Mouse (Mus musculus) limb, embryonic 14.5 days (tissue): ENCODE results near the gene Mx1. TPM values are rescaled to one million over a fixed set of nuclear protein-coding genes. Genes with fewer than 3 reads are reported as not detected.

Source experiments
- ATAC-seq: fragments of 200-750 bp; cut with Nextera tagmentation; 2 replicates; pipeline ENCODE4 v1.8.0; 2017; ENCODE audit warnings: low read depth, moderate number of reproducible peaks, moderate TSS enrichment; ENCODE audit not compliant: low FRiP score
- DNase-seq: peaks from one replicate; pipeline ENCODE4 v3.0.0-alpha.2; 2015; ENCODE audit warnings: low spot score
- H3K27ac ChIP-seq: fragments of 300-500 bp; sonication (generic); replicated peaks from 2 replicates; pipeline ENCODE4 v1.5.1; 2014; ENCODE audit warnings: low read depth, mild to moderate bottlenecking, low read length, moderate library complexity, mixed read lengths
- H3K27me3 ChIP-seq: fragments of 300-500 bp; sonication (generic); 2 replicates; pipeline ENCODE4 v1.6.1; 2014; ENCODE audit warnings: low read length, mixed read lengths; ENCODE audit not compliant: control insufficient read depth, insufficient read depth
- H3K36me3 ChIP-seq: fragments of 300-500 bp; sonication (generic); 2 replicates; pipeline ENCODE4 v1.6.1; 2014; ENCODE audit warnings: mild to moderate bottlenecking, low read length, moderate library complexity, mixed read lengths; ENCODE audit not compliant: control insufficient read depth, insufficient read depth
- H3K4me1 ChIP-seq: fragments of 300-500 bp; sonication (generic); 2 replicates; pipeline ENCODE4 v1.6.1; 2014; ENCODE audit warnings: antibody characterized with exemption, low read length, mixed read lengths; ENCODE audit not compliant: control insufficient read depth, insufficient read depth
- H3K4me2 ChIP-seq: fragments of 300-500 bp; sonication (generic); replicated peaks from 2 replicates; pipeline ENCODE4 v1.6.1; 2014; ENCODE audit warnings: low read depth, mild to moderate bottlenecking, low read length, moderate library complexity; ENCODE audit not compliant: severe bottlenecking
- H3K4me3 ChIP-seq: fragments of 300-500 bp; sonication (generic); replicated peaks from 2 replicates; pipeline ENCODE4 v1.5.1; 2014; ENCODE audit warnings: low read length
- H3K9ac ChIP-seq: fragments of 300-500 bp; sonication (generic); 2 replicates; pipeline ENCODE4 v1.6.1; 2014; ENCODE audit warnings: mild to moderate bottlenecking, low read depth, low read length, moderate library complexity; ENCODE audit not compliant: severe bottlenecking
- H3K9me3 ChIP-seq: fragments of 300-500 bp; sonication (generic); 2 replicates; pipeline ENCODE4 v1.6.1; 2016; ENCODE audit warnings: low read length; ENCODE audit not compliant: control insufficient read depth
- POLR2A ChIP-seq: fragments of 200-500 bp; IDR thresholded peaks from 2 replicates; pipeline ENCODE4 v1.8.0; 2012; ENCODE audit warnings: inconsistent platforms, mild to moderate bottlenecking, moderate library complexity, borderline replicate concordance; ENCODE audit not compliant: insufficient read depth, insufficient read length; ENCODE audit errors: extremely low read depth
- WGBS: fragments of 180-500 bp; shearing (Covaris S2); extraction: QIAGEN DNeasy Blood & Tissue Kit; methylation state at CpG from one replicate; pipeline ENCODE4 v1.1.7; 2014; 5-methylcytosine and 5-hydroxymethylcytosine counted together
- polyA plus RNA-seq, 2 experiments: library from polyadenylated mRNA; depleted of rRNA in 1 of 2; stranded (reverse) in 1 of 2; unstranded in 1 of 2; fragments of >200 nt; fragmentation: Nextera tagmentation in 1 of 2; extraction: Ambion mirVana in 1 of 2; gene quantifications; 2 replicates each; pipeline versions ENCODE4 v1.2.1 to v1.2.3; 2012 to 2014

Mx1 gene
- polyA plus RNA-seq, 2 experiments, result 0.37 to 0.64 TPM

GRCm38 (mm10) chr16:97434206-97434605, 28.5 kb downstream of the Mx1 start:
- no peak overlapping the region for H3K27ac ChIP-seq
- no peak for TF ChIP-seq POLR2A
- no peak overlapping the region for H3K4me2 ChIP-seq
- ATAC-seq (no peak), DNase-seq (no peak)
- no peak overlapping the region for H3K4me3 ChIP-seq
- no peaks in the 10 kb centered on the region for H3K4me1 ChIP-seq
- no peaks in the 10 kb centered on the region for H3K27me3 ChIP-seq
- H3K9me3 ChIP-seq, result no peaks in the 10 kb centered on the region
- H3K9ac ChIP-seq, result no peak overlapping the region
- H3K36me3 ChIP-seq, result no peaks in the 10 kb centered on the region
- 67% methylated on average over 2 of the region's 2 CpGs for WGBS

- H3K9me3 ChIP-seq, result no peaks in the 10 kb centered on the region
- no peak overlapping the region for H3K27ac ChIP-seq
- H3K4me2 ChIP-seq, result no peak overlapping the region
- H3K4me1 ChIP-seq, result no peaks in the 10 kb centered on the region
- H3K9ac ChIP-seq, result no peak overlapping the region
- whole genome bisulfite sequencing, result 74% methylated on average over 4 of the region's 4 CpGs
- H3K36me3 ChIP-seq, result no peaks in the 10 kb centered on the region
- H3K4me3 ChIP-seq, result no peak overlapping the region
- TF ChIP-seq POLR2A, result no peak
- ATAC-seq, result no peak
- H3K27me3 ChIP-seq, result no peaks in the 10 kb centered on the region
- no peak for DNase-seq
These were observed 31.4 kb downstream of the Mx1 start for GRCm38 (mm10) chr16:97431328-97431727.

GRCm38 (mm10) chr16:97430091-97430490, 32.6 kb downstream of the Mx1 start:
- Histone ChIP-seq H3K27ac (no peak overlapping the region), H3K4me2 (no peak overlapping the region), H3K9me3 (no peaks in the 10 kb centered on the region), H3K9ac (no peak overlapping the region), H3K4me1 (no peaks in the 10 kb centered on the region), H3K4me3 (no peak overlapping the region), H3K27me3 (no peaks in the 10 kb centered on the region), H3K36me3 (no peaks in the 10 kb centered on the region)
- TF ChIP-seq POLR2A, result no peak
- DNase-seq (no peak), ATAC-seq (no peak)
- WGBS, result 87% methylated on average over 4 of the region's 4 CpGs

- WGBS, result 82% methylated on average over 3 of the region's 3 CpGs
- Histone ChIP-seq H3K4me1 (no peaks in the 10 kb centered on the region), H3K36me3 (no peaks in the 10 kb centered on the region), H3K27me3 (no peaks in the 10 kb centered on the region), H3K9me3 (no peaks in the 10 kb centered on the region), H3K27ac (no peak overlapping the region), H3K4me2 (no peak overlapping the region), H3K9ac (no peak overlapping the region), H3K4me3 (no peak overlapping the region)
- no peak for DNase-seq
- no peak for ATAC-seq
- TF ChIP-seq POLR2A, result no peak
These were observed 34.7 kb downstream of the Mx1 start for GRCm38 (mm10) chr16:97428026-97428425.

- TF ChIP-seq POLR2A, result no peak
- WGBS, result 93% methylated on average over 1 of the region's 1 CpGs
- no peak for ATAC-seq
These were observed 39.1 kb downstream of the Mx1 start for GRCm38 (mm10) chr16:97423627-97424026.

GRCm38 (mm10) chr16:97421671-97422070, 41.0 kb downstream of the Mx1 start:
- Histone ChIP-seq H3K4me3 (no peak overlapping the region), H3K4me2 (no peak overlapping the region), H3K4me1 (no peaks in the 10 kb centered on the region), H3K27ac (no peak overlapping the region), H3K9ac (no peak overlapping the region), H3K9me3 (no peaks in the 10 kb centered on the region), H3K36me3 (no peaks in the 10 kb centered on the region), H3K27me3 (no peaks in the 10 kb centered on the region)
- no peak for TF ChIP-seq POLR2A
- 73% methylated on average over 6 of the region's 6 CpGs for WGBS
- ATAC-seq (no peak), DNase-seq (no peak)

More at GRCm38 (mm10) chr16:97423627-97424026, 39.1 kb downstream of the Mx1 start:
- Histone ChIP-seq H3K27ac (no peak overlapping the region), H3K4me2 (no peak overlapping the region), H3K9me3 (no peaks in the 10 kb centered on the region), H3K4me3 (no peak overlapping the region), H3K9ac (no peak overlapping the region), H3K27me3 (no peaks in the 10 kb centered on the region), H3K36me3 (no peaks in the 10 kb centered on the region), H3K4me1 (no peaks in the 10 kb centered on the region)
- DNase-seq, result no peak
